Mouse (Mus musculus): ENCODE data around the gene Nipsnap1. TPM values are rescaled to one million over a fixed set of nuclear protein-coding genes. Genes with fewer than 3 reads are reported as not detected.

Gene Nipsnap1
- total RNA-seq, 2 experiments from 2014 or later, result 13.7 to 20.5 TPM

DNA sequence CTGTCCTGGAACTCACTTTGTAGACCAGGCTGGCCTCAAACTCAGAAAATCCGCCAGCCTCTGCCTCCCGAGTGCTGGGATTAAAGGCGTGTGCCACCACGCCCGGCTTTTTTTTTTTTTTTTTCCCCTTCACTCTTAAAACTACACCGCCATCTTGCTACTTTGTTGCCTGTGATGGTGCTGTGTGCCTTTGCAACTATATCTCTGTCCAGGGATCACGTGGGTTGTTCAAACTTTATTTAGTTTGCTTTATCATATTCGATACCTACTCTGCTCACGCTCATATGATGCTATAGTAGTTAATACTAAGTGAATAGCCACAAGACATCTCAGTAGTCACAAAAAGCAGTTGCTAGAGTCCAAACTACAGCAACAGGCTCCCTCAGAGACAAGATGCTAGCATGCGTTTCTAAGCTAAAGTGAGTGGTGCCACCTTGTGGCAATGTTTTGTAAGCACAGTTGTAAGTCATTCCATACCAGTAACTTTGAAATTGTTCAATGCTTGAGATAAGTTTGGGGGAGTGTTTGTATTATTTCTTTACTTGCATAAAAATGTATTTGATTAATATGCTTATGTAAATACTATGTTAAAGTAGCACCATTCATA, 8.0 kb upstream of the Nipsnap1 start:
- peak; percentile 95 for ATAC-seq (replicated peaks; ENCODE audit: poor library complexity)

DNA sequence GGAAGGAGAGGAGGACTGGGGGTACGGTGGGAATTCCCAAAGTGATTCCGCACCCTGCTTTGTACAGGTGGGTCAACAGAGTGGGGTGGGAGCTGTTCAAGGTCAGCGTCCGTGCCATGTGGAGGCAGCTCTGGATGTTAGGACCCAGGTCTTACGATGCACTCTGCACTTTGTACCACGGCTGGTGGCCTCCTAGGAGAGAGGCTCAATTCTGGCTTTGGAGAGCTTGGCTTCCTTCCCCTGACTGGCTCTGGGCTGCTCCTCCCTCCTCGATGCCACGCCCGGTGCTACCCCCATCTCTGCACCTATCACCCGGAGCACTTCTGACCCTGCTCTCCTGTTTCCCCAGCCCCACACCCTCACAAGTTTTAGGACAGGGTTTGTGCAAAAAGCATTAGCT, 800 bp downstream of the Nipsnap1 start:
- ATAC-seq (replicated peaks; ENCODE audit: poor library complexity), result peak; percentile 54

DNA sequence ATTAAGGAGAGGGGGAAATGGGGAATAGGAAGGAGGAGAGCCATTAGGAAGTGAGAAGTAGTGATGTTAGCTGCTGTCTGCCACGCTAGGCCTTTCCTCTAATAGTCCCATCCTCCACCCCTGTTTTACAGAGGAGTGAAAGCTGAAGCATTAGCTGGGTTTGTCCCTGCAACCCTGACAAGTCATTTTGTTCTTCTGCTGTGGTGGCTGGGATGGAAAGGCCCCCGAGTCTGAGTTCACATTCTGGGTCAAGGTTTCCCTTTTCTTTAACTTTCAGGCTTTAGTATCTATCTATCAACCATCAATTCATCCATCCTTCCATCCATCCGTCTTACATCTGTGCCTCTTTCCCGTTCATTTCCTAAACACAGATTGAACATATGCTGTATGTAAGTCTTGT, 7.3 kb downstream of the Nipsnap1 start:
- ATAC-seq (replicated peaks; ENCODE audit: poor library complexity), result no peak

DNA sequence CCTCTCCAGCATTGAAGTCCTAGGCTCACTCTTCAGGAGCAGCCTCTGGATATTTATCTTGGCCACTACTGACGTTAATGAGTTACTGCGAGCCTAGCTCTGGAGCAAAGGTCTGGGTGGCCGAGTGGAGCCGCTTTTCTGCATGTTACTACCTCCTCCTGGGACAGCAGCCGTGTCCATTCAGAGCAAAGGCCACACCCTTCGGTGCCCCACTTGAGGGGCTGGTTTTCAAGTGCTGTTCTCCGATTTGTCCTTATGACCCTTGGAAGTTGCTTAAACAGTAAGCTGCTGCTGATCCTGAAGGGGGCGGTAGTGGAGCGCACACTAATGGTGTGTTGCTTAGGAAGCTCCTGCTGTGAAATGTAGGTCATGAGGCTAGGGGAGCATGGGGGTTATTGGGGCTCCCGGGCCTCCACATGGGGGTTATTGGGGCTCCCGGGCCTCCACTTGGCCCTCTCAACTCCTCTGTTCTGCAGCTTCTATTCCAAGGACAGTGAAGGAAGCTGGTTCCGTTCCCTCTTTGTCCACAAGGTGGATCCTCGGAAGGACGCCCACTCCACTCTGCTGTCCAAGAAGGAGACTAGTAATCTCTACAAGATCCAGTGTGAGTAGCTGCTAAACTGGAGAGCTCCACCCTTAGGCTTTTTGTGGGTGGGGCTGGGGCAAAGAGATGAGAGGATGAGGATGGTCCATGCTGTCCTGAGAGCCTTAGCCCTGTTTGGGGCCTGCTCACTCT, 9.3 kb downstream of the Nipsnap1 start:
- ATAC-seq (replicated peaks; ENCODE audit: poor library complexity), result no peak; the same call in 1 of the 2 replicates

DNA sequence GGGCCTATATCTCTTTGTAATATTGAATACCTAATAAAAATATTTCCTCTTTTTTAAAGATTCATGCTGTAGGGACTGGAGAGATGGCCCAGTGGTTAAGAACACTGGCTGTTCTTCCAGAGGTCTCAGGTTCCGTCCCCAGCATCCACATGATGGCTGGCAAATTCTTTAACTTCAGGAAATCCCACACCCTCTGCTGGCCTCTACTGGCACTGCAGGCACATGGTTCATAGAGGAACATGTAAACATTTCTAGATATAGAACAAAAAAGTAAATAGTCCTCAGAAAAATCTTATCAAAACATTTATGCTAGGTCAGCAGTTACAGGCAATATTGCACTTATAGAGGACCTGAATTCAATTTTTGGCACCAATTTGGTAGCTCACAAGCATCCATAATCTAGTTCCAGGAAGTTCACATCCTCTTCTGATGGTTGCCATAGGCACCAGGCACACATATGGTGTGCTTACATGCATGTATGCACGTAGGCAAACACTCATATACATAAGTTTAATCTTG, 11.7 kb downstream of the Nipsnap1 start:
- ATAC-seq (replicated peaks; ENCODE audit: poor library complexity), result peak; percentile 76

DNA sequence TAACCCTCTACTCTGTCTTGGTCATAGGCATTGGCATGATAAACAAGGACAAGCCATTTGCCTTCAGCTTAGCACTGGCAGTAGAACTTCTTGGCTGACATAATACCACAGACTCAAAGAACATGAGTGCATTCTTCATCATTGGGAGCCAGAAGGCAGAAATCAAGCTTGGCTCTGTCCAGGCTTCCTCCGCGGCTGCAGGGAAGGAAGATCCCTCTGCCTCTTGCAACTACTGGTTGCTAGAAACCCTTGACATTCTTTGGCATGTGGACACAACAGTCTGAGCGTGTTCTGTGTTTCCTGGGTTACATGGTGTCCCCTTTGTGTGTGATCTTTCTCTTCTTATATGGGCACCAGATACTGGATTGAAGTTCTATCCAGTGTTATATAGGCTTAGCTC, 13.2 kb downstream of the Nipsnap1 start:
- ATAC-seq (replicated peaks; ENCODE audit: poor library complexity), result no peak

DNA sequence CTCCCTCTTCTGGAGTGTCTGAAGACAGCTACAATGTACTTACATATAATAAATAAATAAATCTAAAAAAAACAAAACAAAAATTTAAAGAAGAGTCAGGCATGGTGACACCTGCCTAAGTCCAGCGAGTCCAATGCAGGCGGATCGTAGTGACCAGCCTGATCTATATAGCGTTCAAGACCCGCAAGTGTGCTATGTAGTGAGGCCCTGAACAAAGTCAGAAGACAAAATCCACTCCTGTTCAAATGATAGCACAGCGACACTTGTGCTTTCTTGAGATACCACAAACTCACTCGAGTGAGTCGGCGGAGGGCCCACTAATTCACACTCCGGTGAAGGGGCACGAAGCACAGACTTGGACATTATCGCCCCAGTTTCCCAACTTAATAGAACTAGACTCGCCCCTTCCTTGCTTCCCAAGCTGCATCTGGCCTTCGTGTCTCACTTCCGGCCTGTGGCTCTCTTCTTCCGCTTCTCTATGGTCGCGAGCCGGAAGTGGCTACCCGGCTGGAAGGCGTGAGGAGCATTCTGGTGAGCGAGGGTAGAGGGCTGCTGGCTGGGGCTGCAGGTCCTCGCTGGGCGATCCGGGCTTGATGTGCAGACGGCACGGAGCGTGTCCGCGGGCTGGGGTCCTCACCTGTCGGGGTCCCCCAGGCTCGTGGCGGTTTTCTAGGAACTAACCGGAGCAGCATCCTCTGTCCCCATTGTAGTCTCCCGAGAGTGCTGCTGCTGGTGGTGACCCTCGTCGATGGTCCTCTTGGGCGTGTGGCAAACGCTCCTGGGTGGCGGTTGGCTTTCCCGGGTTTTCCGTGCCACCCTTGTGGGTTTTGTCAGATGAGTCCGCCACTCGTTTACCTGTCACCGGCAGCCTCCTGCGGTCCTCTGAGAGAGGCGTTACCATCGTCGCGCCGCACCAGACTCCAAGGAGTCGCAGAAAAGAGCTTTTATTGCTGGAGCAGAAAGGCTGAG, 21.4 kb downstream of the Nipsnap1 start, which contains the start of gene Thoc5:
TSS of gene Thoc5 (plus strand) at position 473 of the 969 bp plus-strand sequence.
- peak; percentile 98 for ATAC-seq (replicated peaks; ENCODE audit: poor library complexity)

DNA sequence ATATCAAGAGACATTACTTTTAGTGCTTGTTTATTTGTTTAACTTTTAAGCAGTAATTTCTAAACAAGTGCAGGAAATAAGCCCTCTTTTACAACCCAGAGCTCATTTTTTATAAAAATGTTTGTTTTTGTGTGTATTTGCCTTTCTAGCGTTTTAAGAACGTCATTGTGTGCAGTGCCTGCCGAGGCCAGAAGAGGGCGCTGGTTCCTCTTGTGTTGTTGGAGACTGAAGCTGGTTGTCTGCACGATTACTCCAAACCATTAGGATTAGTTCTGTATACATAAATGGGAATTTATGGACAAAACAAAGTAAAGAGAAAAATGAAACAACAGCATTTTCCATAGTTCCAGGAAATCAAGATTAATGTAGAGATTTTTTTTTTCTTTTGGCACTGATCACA, 26.7 kb downstream of the Nipsnap1 start:
- ATAC-seq (replicated peaks; ENCODE audit: poor library complexity), result peak; percentile 44; the same call in 1 of the 2 replicates

DNA sequence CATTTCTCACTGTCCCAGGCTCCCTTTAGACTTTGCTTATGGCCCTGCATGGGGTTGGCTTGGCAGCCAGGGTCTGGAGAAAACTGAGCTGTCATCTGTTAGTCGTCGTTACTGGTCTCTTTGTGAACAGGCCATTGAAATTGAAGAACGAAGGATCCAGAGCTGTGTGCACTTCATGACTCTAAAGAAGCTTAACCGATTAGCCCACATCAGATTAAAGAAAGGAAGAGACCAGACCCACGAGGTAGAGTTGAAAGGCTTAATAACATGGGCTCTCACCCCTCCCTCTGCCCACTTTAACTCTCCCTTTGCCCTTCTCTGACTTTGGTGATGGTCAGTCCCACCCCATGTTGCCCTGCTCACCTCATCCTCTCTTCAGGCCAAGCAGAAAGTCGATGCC, 28.2 kb downstream of the Nipsnap1 start:
- no peak for ATAC-seq (replicated peaks; ENCODE audit: poor library complexity)

DNA sequence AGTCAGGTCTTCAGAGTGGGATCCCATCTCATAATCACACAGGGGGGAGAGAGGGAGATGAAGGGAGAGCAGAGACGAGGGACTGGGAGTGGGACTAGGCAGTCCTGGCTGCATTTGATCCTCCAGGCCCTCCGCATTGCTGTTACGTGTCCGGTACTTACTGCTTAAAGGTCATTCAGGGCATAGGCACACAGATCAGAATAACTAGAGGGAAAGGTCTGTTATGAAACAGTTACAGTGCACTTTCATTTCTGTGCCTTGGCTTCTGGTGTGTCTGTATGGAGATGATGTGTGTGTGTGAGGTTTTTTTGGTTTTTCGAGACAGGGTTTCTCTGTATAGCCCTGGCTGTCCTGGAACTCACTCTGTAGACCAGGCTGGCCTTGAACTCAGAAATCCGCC, 32.5 kb downstream of the Nipsnap1 start:
- no peak for ATAC-seq (replicated peaks; ENCODE audit: poor library complexity)

DNA sequence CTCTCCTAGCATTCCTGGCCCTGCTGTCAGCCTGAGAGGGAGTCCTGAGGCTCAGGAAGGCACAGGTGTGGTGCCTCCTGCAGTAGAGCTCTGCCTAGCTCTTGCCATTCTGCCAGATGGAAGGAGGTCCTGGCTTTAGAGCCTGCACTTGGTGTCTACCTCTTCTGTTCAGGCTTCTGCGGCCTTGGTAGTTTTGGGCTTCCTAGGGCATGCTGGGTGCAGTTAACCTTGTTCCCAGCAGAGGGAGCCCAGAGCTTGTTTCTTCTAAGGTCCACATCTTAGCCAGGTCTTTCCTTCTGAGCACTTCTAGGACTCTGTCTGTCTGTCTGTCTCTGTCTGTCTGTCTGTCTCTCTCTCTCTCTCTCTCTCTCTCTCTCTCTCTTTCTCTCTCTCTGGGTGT, 42.3 kb downstream of the Nipsnap1 start:
- ATAC-seq (replicated peaks; ENCODE audit: poor library complexity), result peak; percentile 95

DNA sequence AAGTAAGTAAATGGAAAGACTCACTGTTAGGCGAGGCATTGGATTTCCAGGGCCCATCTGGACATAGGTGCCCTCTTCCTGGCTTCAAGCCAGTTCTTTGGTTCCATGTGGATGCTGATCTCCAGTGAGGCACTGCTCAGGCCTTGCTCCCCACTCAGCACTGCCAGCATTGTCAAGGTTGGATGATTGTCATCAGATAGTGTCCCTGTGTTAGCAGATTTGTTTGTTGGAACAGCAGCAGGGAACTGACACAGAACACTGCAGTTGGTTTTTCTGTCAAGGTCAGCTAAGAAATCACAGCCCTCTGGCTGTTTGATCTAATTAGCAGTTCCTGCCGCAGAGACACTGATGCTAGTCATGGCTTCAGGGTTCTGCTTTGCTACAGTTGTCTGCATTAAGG, 47.5 kb downstream of the Nipsnap1 start:
- no peak for ATAC-seq (replicated peaks; ENCODE audit: poor library complexity)

DNA sequence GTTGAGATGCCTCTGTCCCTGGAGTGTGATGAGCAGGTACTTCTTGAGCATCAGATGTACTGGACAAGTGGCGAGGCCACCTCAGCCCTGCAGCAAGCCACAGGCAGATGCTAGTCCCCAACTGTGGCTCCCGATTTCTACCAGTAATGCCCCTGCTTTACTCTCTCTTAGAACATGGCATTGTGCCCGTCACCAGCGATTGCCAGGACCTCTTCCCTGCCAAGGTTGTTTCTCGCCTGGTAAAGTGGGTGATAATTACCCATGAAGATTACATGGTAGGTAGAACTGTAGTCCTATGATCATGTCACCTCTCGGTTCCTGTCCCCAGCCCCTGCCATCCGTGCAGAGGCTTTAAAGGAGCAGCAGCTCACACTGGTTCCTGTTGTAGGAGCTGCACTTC, 48.0 kb downstream of the Nipsnap1 start:
- no peak for ATAC-seq (replicated peaks; ENCODE audit: poor library complexity)

DNA sequence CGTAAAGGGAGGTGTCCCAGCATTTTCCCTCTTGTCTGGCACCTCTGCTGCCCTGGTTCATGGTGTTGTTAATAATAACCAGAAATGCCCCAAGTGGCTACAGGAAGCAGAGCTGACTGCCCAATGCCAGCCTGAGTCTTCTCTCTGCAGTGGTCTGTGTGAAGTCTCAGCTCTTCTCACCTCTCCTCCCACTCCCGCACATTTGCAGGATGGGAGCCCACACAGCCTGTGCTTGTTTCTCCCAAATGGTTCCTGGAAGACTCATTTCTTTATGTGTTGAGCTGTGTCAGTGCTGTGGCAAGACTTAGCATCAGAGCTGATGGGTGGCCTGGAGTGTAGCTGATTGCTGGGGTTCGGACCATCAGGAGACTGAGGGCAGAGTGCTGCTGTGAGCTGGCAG, 53.5 kb downstream of the Nipsnap1 start:
- ATAC-seq (replicated peaks; ENCODE audit: poor library complexity), result no peak

DNA sequence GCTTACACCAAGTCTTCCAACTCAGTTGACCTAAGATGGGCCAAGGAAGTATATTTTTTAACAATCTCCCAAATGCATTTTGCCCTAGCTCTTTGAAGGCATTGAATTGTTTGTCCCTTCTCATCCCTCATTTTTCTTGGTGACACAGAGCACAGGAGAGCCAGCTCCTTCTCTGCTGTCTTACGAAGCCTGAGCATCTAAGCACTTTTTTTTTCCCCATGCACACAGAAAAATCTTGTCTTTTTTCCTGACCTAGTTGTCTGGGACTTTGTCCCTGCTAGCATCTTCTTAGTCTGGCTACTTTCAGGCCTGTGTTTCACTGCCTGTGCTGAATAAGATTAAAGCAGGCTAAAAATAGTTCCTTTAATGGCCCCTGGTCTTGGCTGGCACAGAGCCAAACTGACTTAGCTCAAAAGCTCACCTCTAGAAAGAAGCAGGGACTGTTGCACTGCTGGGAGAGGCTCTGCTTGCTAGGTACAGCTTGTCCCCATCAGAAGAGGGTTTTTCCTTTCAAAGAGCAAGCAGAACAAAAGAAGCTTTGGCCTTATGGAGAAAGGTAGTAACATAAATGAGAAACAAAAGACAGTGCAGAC, 57.4 kb downstream of the Nipsnap1 start:
- no peak for ATAC-seq (replicated peaks; ENCODE audit: poor library complexity)

DNA sequence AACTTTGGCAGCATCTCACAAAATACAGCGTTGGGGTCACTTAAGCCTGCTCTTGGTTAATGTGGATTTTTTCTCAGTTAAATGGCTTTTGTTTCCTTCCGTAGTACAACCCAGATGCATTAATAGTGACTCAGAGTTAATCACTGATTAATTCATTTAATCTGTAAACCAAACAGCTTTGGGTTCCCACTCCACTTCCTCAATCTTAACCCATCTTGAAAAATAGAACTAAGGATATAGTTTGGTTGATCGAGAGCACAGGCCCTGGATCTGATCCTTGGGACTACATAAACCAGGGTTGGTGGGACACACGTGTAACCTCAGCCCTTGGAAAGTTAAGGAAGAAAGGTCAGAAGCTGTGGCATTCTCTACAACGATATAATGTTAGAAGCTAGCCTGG, 62.5 kb downstream of the Nipsnap1 start:
- ATAC-seq (replicated peaks; ENCODE audit: poor library complexity), result no peak

Other genes starting within 250 kb of the Nipsnap1 start
- gene Ascc2, start 236.2 kb upstream of the Nipsnap1 start, total RNA-seq (2015), result 15.3 and 19.6 TPM in 2 replicates
- 16.2 and 23.7 TPM in 2 replicates for gene Ascc2, start 236.2 kb upstream of the Nipsnap1 start, total RNA-seq (2017)
- gene Uqcr10, start 169.6 kb upstream of the Nipsnap1 start, total RNA-seq (2015), result 195 and 210 TPM in 2 replicates
- 126 and 138 TPM in 2 replicates for gene Uqcr10, start 169.6 kb upstream of the Nipsnap1 start, total RNA-seq (2017)
- 38.8 and 40.6 TPM in 2 replicates for gene Zmat5, start 169.3 kb upstream of the Nipsnap1 start, total RNA-seq (2015)
- 8.2 and 10.8 TPM in 2 replicates for gene Zmat5, start 169.3 kb upstream of the Nipsnap1 start, total RNA-seq (2017)
- gene Cabp7, start 127.2 kb upstream of the Nipsnap1 start, total RNA-seq (2015), result not detected in 2 replicates
- not detected in 2 replicates for gene Cabp7, start 127.2 kb upstream of the Nipsnap1 start, total RNA-seq (2017)
- gene Nf2, start 24.4 kb upstream of the Nipsnap1 start, total RNA-seq (2015), result 17.4 and 17.9 TPM in 2 replicates
- 48.1 and 64.9 TPM in 2 replicates for gene Nf2, start 24.4 kb upstream of the Nipsnap1 start, total RNA-seq (2017)
- 19.7 and 20.7 TPM in 2 replicates for gene Thoc5, start 21.4 kb downstream of the Nipsnap1 start, total RNA-seq (2015)
- 51.9 and 56.1 TPM in 2 replicates for gene Thoc5, start 21.4 kb downstream of the Nipsnap1 start, total RNA-seq (2017)
- 4.6 and 8.0 TPM in 2 replicates for gene Nefh, start 74.1 kb downstream of the Nipsnap1 start, total RNA-seq (2015)
- gene Nefh, start 74.1 kb downstream of the Nipsnap1 start, total RNA-seq (2017), result 3.5 and 6.0 TPM in 2 replicates
- 29.3 and 36.5 TPM in 2 replicates for gene Ap1b1, start 112.9 kb downstream of the Nipsnap1 start, total RNA-seq (2015)
- gene Ap1b1, start 112.9 kb downstream of the Nipsnap1 start, total RNA-seq (2017), result 39.2 and 41.6 TPM in 2 replicates
- not detected in 2 replicates for gene Rasl10a, start 184.2 kb downstream of the Nipsnap1 start, total RNA-seq (2015)
- gene Rasl10a, start 184.2 kb downstream of the Nipsnap1 start, total RNA-seq (2017), result not detected in 2 replicates
- gene Gas2l1, start 191.4 kb downstream of the Nipsnap1 start, total RNA-seq (2015), result 0.22 and 0.46 TPM in 2 replicates
- 0.58 TPM in 1 of 2 replicates, not detected in the other for gene Gas2l1, start 191.4 kb downstream of the Nipsnap1 start, total RNA-seq (2017)
- gene Rhbdd3, start 225.0 kb downstream of the Nipsnap1 start, total RNA-seq (2015), result 8.5 and 10.2 TPM in 2 replicates
- gene Rhbdd3, start 225.0 kb downstream of the Nipsnap1 start, total RNA-seq (2017), result 22.2 and 33.8 TPM in 2 replicates
- gene Ewsr1, start 225.3 kb downstream of the Nipsnap1 start, total RNA-seq (2015), result 183 and 217 TPM in 2 replicates
- 513 and 628 TPM in 2 replicates for gene Ewsr1, start 225.3 kb downstream of the Nipsnap1 start, total RNA-seq (2017)